Mouse (Mus musculus) kidney, postnatal 0 days (tissue): Measurements from ENCODE around the gene Adprh. TPM values are rescaled to one million over a fixed set of nuclear protein-coding genes. Genes with fewer than 3 reads are reported as not detected.
"Not testable (repeated sequence)": the region's sequence is repeated elsewhere in the genome, so short reads cannot be mapped to it uniquely, and the experiment has no call there.

Experiments
- ATAC-seq: fragments of 200-750 bp; cut with Nextera tagmentation; replicated peaks from 2 replicates; pipeline ENCODE4 v1.8.0; 2017; ENCODE audit warnings: low read depth, moderate number of reproducible peaks, moderate TSS enrichment, moderate library complexity; ENCODE audit not compliant: low FRiP score
- DNase-seq: peaks from one replicate; pipeline ENCODE4 v3.0.0-alpha.2; 2016; ENCODE audit warnings: low spot score
- H3K27ac ChIP-seq: fragments of 300-500 bp; sonication (generic); 2 replicates; pipeline ENCODE4 v1.5.1; 2014; ENCODE audit warnings: mild to moderate bottlenecking
- H3K27me3 ChIP-seq: fragments of 300-500 bp; sonication (generic); 2 replicates; pipeline ENCODE4 v1.6.1; 2014; ENCODE audit warnings: low read length, mixed read lengths; ENCODE audit not compliant: insufficient read depth
- H3K36me3 ChIP-seq: fragments of 300-500 bp; sonication (generic); 2 replicates; pipeline ENCODE4 v1.6.1; 2014; ENCODE audit warnings: low read length, mixed read lengths; ENCODE audit not compliant: insufficient read depth
- H3K4me1 ChIP-seq: fragments of 300-500 bp; sonication (generic); replicated peaks from 2 replicates; pipeline ENCODE4 v1.6.1; 2014; ENCODE audit warnings: antibody characterized with exemption, low read length, mixed read lengths; ENCODE audit not compliant: insufficient read depth
- H3K4me2 ChIP-seq: fragments of 300-500 bp; sonication (generic); 2 replicates; pipeline ENCODE4 v1.6.1; 2014; ENCODE audit warnings: mild to moderate bottlenecking, low read length, moderate library complexity, mixed read lengths
- H3K4me3 ChIP-seq: fragments of 300-500 bp; sonication (generic); replicated peaks from 2 replicates; pipeline ENCODE4 v1.5.1; 2014; ENCODE audit warnings: low read depth, low read length
- H3K9ac ChIP-seq: fragments of 300-500 bp; sonication (generic); 2 replicates; pipeline ENCODE4 v1.6.1; 2014; ENCODE audit warnings: low read depth, low read length
- H3K9me3 ChIP-seq: fragments of 300-500 bp; sonication (generic); replicated peaks from 2 replicates; pipeline ENCODE4 v1.6.1; 2016; ENCODE audit warnings: low read length, inconsistent platforms, mixed read lengths
- CTCF ChIP-seq: IDR thresholded peaks from 2 replicates; pipeline ENCODE4 v1.5.1; 2016; ENCODE audit warnings: antibody characterized with exemption, low read depth, mild to moderate bottlenecking, moderate library complexity
- WGBS: fragments of 180-500 bp; shearing (Covaris S2); extraction: QIAGEN DNeasy Blood & Tissue Kit; methylation state at CpG from one replicate; pipeline ENCODE4 v1.1.7; 2014; 5-methylcytosine and 5-hydroxymethylcytosine counted together
- polyA plus RNA-seq: library from polyadenylated mRNA; unstranded; fragments of >200 nt; fragmentation: Nextera tagmentation; extraction: Ambion mirVana; gene quantifications from 2 replicates; pipeline ENCODE4 v1.2.1, GENCODE M21; 2015

Gene Adprh
- polyA plus RNA-seq, 1 experiment from 2014 or later, result 74.6 TPM

DNA sequence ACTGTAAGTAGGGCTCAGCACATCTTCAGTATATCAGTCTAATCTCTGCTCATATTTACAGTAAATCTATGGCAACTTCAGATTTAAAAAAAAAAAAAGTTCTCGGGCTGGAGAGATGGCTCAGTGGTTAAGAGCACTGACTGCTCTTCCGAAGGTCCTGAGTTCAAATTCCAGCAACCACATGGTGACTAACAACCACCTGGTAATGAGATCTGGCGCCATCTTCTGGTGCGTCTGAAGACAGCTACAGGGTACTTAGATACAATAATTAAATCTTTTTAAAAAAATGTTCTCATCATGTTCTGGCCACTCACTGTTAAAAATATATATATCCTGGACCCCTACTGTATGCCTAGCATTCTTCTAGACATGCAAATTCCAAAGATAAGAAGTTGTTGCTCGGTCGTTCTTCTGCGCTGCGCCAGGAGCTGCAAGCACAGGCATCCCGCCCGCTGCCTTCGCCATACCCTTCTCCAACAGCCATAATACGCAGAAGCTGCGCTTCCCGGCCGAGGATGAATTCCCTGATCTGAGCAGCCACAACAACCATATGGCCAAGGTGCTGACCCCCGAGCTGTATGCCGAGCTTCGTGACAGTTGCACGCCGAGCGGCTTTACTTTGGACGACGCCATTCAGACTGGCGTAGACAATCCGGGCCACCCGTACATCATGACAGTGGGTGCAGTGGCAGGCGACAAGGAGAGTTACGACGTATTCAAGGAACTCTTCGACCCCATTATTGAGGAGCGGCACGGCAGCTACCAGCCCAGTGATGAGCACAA is 30.5 kb upstream of the Adprh start:
- H3K36me3 ChIP-seq, result no peaks in the 10 kb centered on the region
- 0 out of 2 replicates have a peak, but pooled peaks cover 2% of the 10 kb centered on the region for H3K4me1 ChIP-seq
- no peak overlapping the region for H3K27ac ChIP-seq
- WGBS, result 18% methylated on average over 32 of the region's 32 CpGs
- H3K4me2 ChIP-seq, result peak overlapping the region; percentile 58
- DNase-seq (peak; percentile 69), ATAC-seq (0 out of 2 replicates have a peak, but pooled peaks have one; percentile 25)
- no peaks in the 10 kb centered on the region for H3K9me3 ChIP-seq
- peak; percentile 74 for TF ChIP-seq CTCF
- no peak overlapping the region for H3K9ac ChIP-seq
- peak overlapping the region; percentile 28 for H3K4me3 ChIP-seq
- no peaks in the 10 kb centered on the region; the same call in 1 of the 2 replicates for H3K27me3 ChIP-seq

DNA sequence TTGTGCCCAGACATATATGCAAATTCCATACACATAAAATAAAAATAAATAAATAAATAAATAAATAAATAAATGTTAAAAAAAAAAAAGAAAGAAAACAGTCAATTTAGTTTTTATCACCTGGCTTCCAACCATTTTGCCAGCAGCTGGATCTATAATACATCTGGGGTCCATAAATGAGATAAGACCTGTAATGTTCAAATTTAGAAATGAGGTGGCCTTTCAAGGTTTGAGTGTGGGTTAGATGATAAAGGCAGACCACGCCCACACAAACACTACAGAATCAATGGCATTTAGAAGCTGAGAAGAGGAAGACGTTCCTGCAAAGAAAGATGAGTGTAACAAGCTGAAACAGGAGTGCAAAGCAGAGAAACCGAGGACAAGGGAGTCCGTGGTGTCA is 28.8 kb upstream of the Adprh start:
- no peaks in the 10 kb centered on the region; the same call in 1 of the 2 replicates for H3K27me3 ChIP-seq
- H3K4me2 ChIP-seq, result no peak overlapping the region
- no peaks in the 10 kb centered on the region for H3K36me3 ChIP-seq
- no peak overlapping the region for H3K27ac ChIP-seq
- H3K9ac ChIP-seq, result no peak overlapping the region
- no peak for TF ChIP-seq CTCF
- DNase-seq (no peak), ATAC-seq (no peak)
- 79% methylated on average over 4 of the region's 4 CpGs for WGBS
- no peak overlapping the region for H3K4me3 ChIP-seq
- peaks cover 7% of the 10 kb centered on the region; the same call in 1 of the 2 replicates for H3K4me1 ChIP-seq
- no peaks in the 10 kb centered on the region for H3K9me3 ChIP-seq

DNA sequence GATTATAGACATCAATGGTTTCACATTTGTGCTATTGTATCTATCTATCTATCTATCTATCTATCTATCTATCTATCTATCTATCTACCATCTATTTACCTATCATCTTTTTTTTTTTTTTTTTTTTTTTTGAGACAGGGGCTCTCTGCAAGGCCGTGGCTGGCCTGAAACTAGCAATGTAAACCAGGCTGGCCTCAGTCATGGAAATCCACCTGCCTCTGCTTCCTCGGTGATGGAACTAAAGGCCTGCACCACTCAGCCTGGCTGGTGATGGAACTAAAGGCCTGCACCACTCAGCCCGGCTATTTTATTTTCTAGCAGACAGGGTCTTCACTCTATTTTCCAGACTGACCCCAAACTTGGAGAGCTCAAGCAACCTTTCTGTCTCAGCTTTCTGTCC is 25.8 kb upstream of the Adprh start:
- DNase-seq (no peak), ATAC-seq (no peak)
- WGBS, result 94% methylated on average over 3 of the region's 3 CpGs
- no peak overlapping the region for H3K9ac ChIP-seq
- no peak overlapping the region for H3K4me2 ChIP-seq
- no peaks in the 10 kb centered on the region for H3K36me3 ChIP-seq
- no peaks in the 10 kb centered on the region for H3K9me3 ChIP-seq
- H3K27ac ChIP-seq, result no peak overlapping the region
- H3K4me1 ChIP-seq, result peaks cover 5% of the 10 kb centered on the region; the same call in 1 of the 2 replicates
- H3K27me3 ChIP-seq, result no peaks in the 10 kb centered on the region; the same call in 1 of the 2 replicates
- TF ChIP-seq CTCF, result no peak
- no peak overlapping the region for H3K4me3 ChIP-seq

DNA sequence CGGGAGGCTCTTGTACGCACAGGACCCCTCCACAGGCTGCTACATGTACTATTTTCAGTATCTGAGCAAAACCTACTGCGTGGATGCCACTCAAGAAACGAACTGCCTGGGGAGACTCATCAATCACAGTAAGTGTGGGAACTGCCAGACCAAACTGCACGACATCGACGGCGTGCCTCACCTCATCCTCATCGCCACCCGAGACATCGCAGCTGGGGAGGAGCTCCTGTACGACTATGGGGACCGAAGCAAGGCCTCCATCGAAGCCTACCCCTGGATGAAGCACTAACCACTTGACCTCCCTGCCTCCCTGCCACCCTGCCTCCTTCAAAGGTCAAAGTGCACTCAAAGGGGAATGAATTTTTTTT is 24.7 kb upstream of the Adprh start:
- ATAC-seq, result 0 out of 2 replicates have a peak, but pooled peaks have one; percentile 31
- H3K4me2 ChIP-seq, result peak overlapping the region; percentile 49

DNA sequence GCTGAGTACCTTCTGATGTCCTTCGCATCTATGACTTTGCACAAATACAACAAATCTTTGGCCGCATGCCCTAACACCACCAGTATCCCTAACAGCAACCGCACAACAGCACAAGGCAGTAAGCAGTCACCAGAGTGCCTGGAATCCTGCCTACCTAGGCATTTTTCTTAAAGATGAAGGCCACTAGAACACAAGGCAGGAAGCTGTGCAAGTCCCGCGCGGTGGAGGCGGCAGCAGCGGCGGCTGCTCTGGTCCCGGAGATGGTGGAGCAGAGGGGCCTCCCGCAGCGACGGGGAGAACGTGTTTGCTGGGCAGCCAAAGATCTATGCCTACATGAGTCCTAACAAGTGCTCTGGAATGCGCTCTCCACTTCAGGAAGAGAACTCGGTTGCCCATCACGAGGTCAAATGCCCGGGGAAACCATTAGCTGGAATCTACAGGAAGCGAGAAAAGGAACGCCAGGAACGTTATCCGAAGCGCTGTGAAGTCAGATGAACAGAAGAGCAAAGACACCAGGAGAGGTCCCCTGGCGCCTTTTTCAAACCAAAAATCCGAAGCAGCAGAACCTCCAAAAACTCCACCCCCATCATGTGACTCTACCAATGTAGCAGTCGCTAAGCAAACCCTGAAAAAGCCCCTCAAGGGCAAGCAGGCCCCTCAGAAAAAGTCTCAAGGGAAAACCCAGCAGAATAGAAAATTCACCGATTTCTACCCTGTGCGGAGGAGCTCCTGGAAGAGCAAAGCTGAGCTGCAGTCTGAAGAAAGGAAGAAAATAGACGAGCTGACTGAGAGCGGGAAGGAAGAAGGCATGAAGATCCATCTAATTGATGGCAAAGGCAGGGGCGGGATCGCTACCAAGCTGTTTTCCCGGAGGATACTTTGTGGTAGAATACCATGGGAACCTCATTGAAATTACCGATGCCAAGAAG is 24.1 kb upstream of the Adprh start:
- no peak overlapping the region for H3K9ac ChIP-seq
- WGBS, result 10% methylated on average over 34 of the region's 34 CpGs
- peak; percentile 56 for DNase-seq

More for the DNA sequence above, 24.7 kb upstream of the Adprh start:
- WGBS, result 36% methylated on average over 14 of the region's 14 CpGs
- H3K27ac ChIP-seq, DNase-seq, H3K9ac ChIP-seq, H3K9me3 ChIP-seq, H3K27me3 ChIP-seq, H3K36me3 ChIP-seq, H3K4me1 ChIP-seq: not testable (repeated sequence)
- H3K4me3 ChIP-seq, result peak overlapping the region; percentile 13; the same call in 1 of the 2 replicates

More for the DNA sequence above, 24.1 kb upstream of the Adprh start:
- H3K27ac ChIP-seq, result no peak overlapping the region
- no peaks in the 10 kb centered on the region for H3K9me3 ChIP-seq
- peak overlapping the region; percentile 13 for H3K4me3 ChIP-seq
- no peak; the same call in 1 of the 2 replicates for ATAC-seq
- no peak for TF ChIP-seq CTCF
- no peaks in the 10 kb centered on the region for H3K36me3 ChIP-seq
- H3K27me3 ChIP-seq, result no peaks in the 10 kb centered on the region; the same call in 1 of the 2 replicates
- peak overlapping the region; percentile 49 for H3K4me2 ChIP-seq
- peaks cover 5% of the 10 kb centered on the region; the same call in 1 of the 2 replicates for H3K4me1 ChIP-seq
